Mouse (Mus musculus) T-helper 2 cell (primary cell): ENCODE results near the gene Rnf220.

Experiments used
- in situ Hi-C: fragments of 300-600 bp; cut with MboI, MseI; formaldehyde crosslinking; loops from one replicate; pipeline ENCODE4 v1.15.1; 2025; ENCODE audit warnings: high pct_unique_total_duplicates

Rnf220 gene

DNA sequence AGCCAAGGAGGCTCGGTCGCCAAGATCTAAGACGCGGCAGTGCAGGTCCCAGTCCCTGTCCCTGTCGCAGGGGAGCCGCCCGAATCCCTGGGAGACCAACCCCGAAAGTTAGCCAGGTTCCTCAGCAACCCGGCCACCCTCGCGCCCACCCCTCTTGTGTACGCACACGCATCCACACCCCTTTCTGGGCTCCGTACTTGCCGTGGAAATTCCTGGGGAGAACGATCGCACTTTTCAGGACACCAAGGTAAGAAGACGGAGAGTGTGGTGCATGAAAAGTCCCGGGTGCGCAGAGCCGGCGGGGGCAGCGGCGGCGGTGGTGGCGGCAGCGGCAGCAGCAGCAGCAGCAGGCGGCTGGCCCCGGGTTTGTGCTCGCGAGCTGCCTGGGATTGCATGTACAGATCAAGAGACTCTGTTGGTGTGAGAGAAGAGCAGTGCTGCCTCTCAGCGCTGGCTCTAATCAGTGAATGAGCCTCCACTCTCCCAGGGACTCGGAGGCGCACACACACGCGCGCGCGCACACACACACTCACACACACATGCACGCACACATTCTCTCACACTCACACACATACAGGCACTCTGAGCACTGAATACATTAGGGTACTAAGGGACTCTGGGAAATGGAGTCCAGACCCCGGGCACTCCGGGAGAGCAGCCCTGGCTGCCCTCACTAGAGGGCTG is at the start of gene Rnf220:
TSS of gene Rnf220 (minus strand) at position 571 of the 684 bp plus-strand sequence.
- in situ Hi-C loops: no loop called here

GRCm38 (mm10) chr4:117546616-117547015 is 49.8 kb upstream of the Rnf220 start:
- in situ Hi-C loops: no loop called here

DNA sequence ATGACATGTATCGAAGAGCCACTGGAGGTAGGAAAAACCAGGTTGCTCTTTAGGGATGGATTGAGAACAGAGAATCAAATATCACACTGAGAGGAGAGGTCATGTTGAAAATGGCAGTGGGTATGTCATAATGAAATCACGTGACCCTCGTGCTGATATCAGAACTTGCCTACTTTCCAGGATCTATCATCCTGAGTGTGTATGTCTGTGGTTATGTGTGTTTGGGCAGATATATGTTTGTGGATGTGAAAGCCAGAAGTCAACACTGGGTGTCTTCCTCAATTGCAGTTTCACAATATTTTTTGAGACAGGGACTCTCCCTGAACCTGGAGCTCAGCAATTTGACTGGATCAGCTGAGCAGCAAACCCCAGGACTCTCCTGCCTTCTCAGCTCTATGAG is 48.6 kb upstream of the Rnf220 start:
- in situ Hi-C loops: no loop called here

GRCm38 (mm10) chr4:117540571-117540970 is 43.7 kb upstream of the Rnf220 start:
- in situ Hi-C loops: no loop called here

GRCm38 (mm10) chr4:117539329-117539980 is 42.6 kb upstream of the Rnf220 start:
- in situ Hi-C loops: no loop called here

- in situ Hi-C loops: no loop called here
Measured at GRCm38 (mm10) chr4:117537002-117537401, 40.1 kb upstream of the Rnf220 start.

GRCm38 (mm10) chr4:117535496-117536200 is 38.8 kb upstream of the Rnf220 start:
- in situ Hi-C loops: no loop called here

GRCm38 (mm10) chr4:117529843-117530242 is 33.0 kb upstream of the Rnf220 start:
- in situ Hi-C loops: loop anchor here (10.0 kb wide), 1 partner anchor 205 kb away; no protein-coding TSS in a partner anchor

- in situ Hi-C loops: loop anchor here (10.0 kb wide), 1 partner anchor 203 kb away; no protein-coding TSS in a partner anchor
Measured at GRCm38 (mm10) chr4:117527952-117528351, 31.1 kb upstream of the Rnf220 start.

DNA sequence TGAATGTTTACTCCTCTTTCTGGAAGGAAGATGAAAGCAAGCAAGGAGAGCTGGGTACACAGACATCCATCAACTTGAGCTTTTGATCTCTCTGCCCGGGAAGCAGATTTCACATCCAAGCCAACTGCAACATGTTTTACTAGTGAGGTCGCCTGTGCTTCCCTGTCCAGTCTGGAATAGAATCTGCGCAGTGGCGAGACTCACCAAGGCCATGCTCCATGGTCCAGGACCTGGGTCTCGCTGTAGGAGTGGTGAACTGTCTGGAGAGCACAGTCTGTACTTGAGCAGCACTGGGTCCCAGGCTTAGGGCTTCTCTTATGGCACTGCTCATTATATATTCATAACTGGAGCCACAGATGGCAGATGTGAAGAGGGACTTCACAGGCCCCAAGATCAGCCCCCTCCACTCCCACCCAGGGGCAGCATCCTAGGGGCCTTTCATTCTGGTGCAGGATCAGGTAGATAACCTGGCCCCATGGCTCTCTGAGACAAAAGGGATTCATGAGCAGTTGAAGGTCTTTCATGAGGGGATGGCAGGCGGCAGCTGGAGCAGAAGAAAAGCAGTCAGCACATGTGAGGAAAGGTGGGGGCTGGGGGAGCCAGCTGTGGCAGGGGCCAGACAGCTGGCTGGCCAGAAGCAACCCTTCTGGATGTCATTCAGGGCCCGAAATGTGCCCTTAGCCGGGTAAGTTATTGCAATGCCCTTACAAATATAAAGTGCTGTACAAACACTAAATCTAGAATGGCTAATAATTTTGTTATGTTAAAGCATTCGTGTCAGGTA is 30.5 kb upstream of the Rnf220 start:
- in situ Hi-C loops: loop anchor here (10.0 kb wide), 1 partner anchor 203 kb away; no protein-coding TSS in a partner anchor

DNA sequence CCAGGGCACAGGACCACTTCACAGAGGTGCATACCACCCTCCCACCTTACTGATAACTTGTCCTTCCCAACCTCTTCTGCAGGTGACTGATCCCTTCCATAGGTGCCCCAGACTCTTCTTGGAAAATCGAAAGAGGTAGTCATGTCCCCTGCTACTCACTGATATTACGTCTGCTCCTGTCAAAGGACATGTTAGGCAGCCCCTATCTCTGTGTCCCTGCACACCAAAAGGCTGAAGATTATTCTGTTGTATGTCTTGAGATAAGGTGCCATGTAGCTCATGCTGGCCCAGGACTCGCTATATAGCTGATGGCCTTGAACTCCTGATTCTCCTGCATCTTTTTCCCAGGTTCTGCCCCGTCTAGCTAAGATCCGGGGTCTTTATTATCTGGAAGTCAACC is 29.1 kb upstream of the Rnf220 start:
- in situ Hi-C loops: loop anchor here (10.0 kb wide), 1 partner anchor 201 kb away; no protein-coding TSS in a partner anchor

- in situ Hi-C loops: loop anchor here (10.0 to 25.0 kb wide), 2 partner anchors 197 to 1966 kb away; partner anchors contain the start of gene Rimkla
Measured at GRCm38 (mm10) chr4:117521350-117521749, 24.5 kb upstream of the Rnf220 start.

DNA sequence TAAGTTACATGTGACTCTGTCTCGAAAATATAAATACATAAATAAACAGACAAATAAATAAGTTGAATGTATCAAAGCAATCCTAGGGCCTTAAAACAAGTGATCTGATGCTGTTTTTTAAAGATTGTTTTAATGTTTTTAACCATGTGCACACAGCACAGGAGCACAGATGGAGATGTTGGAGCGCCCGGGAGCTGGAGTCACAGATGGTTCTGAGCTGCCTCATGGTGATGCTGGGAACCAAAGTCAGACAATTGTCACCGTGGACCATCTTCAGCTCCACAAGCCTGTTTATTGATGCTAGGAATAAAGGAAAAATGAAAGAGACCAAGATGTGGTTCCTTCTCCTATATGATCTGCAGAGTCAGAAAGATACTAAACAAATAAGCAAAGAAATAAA is 21.4 kb upstream of the Rnf220 start:
- in situ Hi-C loops: loop anchor here (25.0 kb wide), 1 partner anchor 1969 kb away; the partner anchor contains the start of gene Rimkla

GRCm38 (mm10) chr4:117499043-117499442 is 2.2 kb upstream of the Rnf220 start:
- in situ Hi-C loops: no loop called here

DNA sequence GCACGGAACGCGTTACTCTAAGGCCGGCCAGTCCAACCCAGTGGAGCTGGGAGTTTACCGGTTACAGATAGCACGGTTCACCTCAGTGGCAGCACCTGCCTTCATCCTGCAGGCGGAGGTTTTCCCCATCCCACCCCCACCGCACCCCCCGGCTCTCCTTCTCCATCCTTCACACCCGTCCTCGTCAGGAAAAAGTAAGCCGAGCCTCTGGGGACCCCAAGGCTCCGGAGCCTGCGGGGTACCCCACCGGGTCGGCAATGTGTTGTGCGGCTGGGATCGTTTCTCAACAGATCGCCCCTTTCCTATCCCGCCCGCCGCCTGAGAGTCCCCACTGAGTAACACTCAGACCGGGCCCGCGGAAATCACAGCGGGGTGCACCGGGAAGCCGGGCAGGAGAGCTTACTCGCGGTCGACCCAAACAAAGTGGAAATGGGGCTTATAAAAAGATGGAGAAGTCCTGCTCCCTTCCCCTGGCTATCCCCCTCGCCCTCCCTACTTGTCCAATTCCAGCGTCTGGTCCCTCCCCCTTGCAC is 917 bp downstream of the Rnf220 start:
- in situ Hi-C loops: no loop called here

DNA sequence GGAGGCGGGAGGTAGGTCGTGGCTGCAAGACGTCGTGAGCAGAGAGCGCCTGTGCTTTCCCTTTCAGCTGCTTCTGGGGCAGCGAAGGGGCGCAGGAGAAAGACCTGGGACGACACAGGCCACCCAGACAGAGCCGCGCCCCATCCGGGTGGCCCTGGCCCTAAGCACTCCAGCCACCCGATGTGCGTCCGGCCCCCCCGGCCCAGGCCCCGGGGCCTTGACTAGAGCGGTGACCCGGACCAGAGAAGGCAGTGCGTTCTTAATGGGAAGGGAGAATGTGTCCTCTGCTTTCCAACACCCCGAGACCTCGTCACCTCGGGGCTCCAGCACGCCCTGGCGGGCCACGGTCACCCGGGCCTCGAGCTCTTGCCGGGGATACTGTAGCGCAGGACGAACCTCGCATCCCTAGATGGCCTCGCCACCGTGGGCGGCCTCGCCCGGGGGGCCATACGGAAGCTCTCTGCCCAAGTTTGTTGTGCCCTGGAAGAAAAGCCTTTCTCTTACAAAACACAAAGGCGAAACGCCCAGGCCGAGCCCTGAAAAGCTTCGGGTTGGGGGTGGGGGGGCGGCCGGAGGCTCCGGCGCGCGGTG is 1.8 kb downstream of the Rnf220 start:
- in situ Hi-C loops: no loop called here

GRCm38 (mm10) chr4:117493905-117494851 is 2.7 kb downstream of the Rnf220 start:
- in situ Hi-C loops: no loop called here

- in situ Hi-C loops: no loop called here
Measured at GRCm38 (mm10) chr4:117493161-117493568, 3.7 kb downstream of the Rnf220 start.

- in situ Hi-C loops: no loop called here
Measured at GRCm38 (mm10) chr4:117491840-117492239, 5.0 kb downstream of the Rnf220 start.

DNA sequence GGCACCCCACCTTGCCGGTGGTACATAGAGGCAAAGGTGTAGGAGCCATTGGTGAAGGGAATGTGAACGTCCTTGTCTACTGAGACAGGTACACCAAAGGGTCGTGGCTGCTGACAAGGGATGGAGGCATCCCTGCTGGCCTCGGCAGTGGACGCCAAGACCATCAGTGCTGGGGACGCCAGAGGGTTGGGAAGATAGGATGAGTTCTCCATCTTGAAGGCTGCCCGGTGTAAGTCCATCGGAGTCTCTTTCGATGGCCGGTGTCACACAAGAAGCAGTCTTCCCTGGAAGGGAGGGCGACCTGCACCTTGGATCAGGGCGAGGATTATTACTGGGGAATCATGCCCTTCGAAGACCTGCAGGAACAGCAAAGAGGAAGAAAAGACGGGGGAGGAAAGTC is 6.9 kb downstream of the Rnf220 start:
- in situ Hi-C loops: no loop called here
